In the genomic region with DNA sequence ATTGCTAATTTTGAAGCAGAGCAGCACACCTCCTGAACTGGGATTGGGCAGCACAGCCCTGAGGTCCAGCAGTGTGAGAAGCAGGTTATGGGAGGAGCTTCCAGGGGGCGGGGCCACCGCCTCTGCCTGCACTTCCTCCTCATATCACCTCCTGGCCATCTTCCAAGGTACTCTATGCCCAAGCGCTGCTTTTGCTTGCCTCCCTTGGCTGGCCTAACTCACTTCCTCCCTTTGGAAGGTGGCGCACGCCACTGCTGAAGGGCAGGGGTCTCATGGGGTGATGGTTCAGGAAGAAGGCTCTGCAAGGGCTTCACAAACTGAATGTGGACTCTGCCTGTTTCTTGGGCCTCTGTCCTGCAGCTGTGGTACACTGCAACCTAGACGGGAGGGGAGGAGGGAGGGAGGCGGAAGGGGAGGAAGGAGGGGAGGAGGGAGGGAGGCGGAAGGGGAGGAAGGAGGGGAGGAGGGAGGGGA, we compare ENCODE assay signal across 8 mouse cellular contexts. TPM values are rescaled to one million over a fixed set of nuclear protein-coding genes. Genes with fewer than 3 reads are reported as not detected.
DNase-seq lines count a peak whose midpoint lies in the region; ATAC-seq lines count a peak whose summit lies in the region.

No protein-coding gene starts in this region.

- peaks cover 60% of the 10 kb centered on the region for H3K27me3 ChIP-seq in embryonic facial prominence, embryonic 10.5 days (replicated peaks; ENCODE audit: low read depth, poor library complexity, severe bottlenecking)
- no peaks in the 10 kb centered on the region for H3K27me3 ChIP-seq in hindbrain, embryonic 14.5 days (ENCODE audit: control insufficient read depth, insufficient read depth, low read length)
- H3K27me3 ChIP-seq in liver, embryonic 11.5 days (replicated peaks; ENCODE audit: control insufficient read depth, insufficient read depth, low read length) = peaks cover 14% of the 10 kb centered on the region

- peak; percentile 44 to 63 for DNase-seq in adrenal gland, adult (ENCODE audit: inconsistent age in 2 of 2, low spot score in 1 of 2)
- no peak for DNase-seq in adrenal gland, postnatal 4 days (ENCODE audit: low spot score in 2 of 2)
- peak; percentile 46 for DNase-seq in embryonic facial prominence, embryonic 10.5 days (ENCODE audit: low spot score)
- no peak for DNase-seq in hindbrain, embryonic 14.5 days (ENCODE audit: low spot score)
- no peak for DNase-seq in liver, embryonic 11.5 days (ENCODE audit: low spot score)
- DNase-seq in cerebellum, postnatal 14 days = no peak
- no peak for DNase-seq in cerebellum, adult 11 months

- no peaks in the 10 kb centered on the region for H3K9me3 ChIP-seq in embryonic facial prominence, embryonic 10.5 days
- H3K9me3 ChIP-seq in hindbrain, embryonic 14.5 days (ENCODE audit: control insufficient read depth, low read length) = no peaks in the 10 kb centered on the region
- no peaks in the 10 kb centered on the region for H3K9me3 ChIP-seq in liver, embryonic 11.5 days (ENCODE audit: control insufficient read depth, low read length)

- H3K36me3 ChIP-seq in embryonic facial prominence, embryonic 10.5 days (replicated peaks) = no peaks in the 10 kb centered on the region
- H3K36me3 ChIP-seq in hindbrain, embryonic 14.5 days (replicated peaks; ENCODE audit: control insufficient read depth, insufficient read depth) = no peaks in the 10 kb centered on the region
- no peaks in the 10 kb centered on the region for H3K36me3 ChIP-seq in liver, embryonic 11.5 days (ENCODE audit: control insufficient read depth, insufficient read depth, low read length)

- 7% methylated on average over 7 of the region's 8 CpGs for WGBS in embryonic facial prominence, embryonic 10.5 days
- WGBS in hindbrain, embryonic 14.5 days = 3% methylated on average over 5 of the region's 8 CpGs
- 5% methylated on average over 5 of the region's 8 CpGs for WGBS in liver, embryonic 11.5 days

- H3K4me2 ChIP-seq in hindbrain, embryonic 14.5 days (replicated peaks) = peak overlapping the region; percentile 68
- peak overlapping the region; percentile 22; the same call in 1 of the 2 replicates for H3K4me2 ChIP-seq in liver, embryonic 11.5 days

- no peak overlapping the region for H3K9ac ChIP-seq in hindbrain, embryonic 14.5 days
- no peak overlapping the region for H3K9ac ChIP-seq in liver, embryonic 11.5 days (ENCODE audit: low read depth, low read length)

- peaks cover 36% of the 10 kb centered on the region for H3K4me1 ChIP-seq in embryonic facial prominence, embryonic 10.5 days
- peaks cover 17% of the 10 kb centered on the region for H3K4me1 ChIP-seq in hindbrain, embryonic 14.5 days (replicated peaks; ENCODE audit: control insufficient read depth, insufficient read depth, low read length)
- peaks cover 9% of the 10 kb centered on the region for H3K4me1 ChIP-seq in liver, embryonic 11.5 days (replicated peaks; ENCODE audit: control insufficient read depth, insufficient read depth, low read length)

- 0 out of 2 replicates have a peak, but pooled peaks have one; percentile 13 for ATAC-seq in hindbrain, embryonic 14.5 days (ENCODE audit: low FRiP score)
- peak; percentile 51; the same call in 1 of the 2 replicates for ATAC-seq in liver, embryonic 11.5 days (replicated peaks; ENCODE audit: low FRiP score)
- peak; percentile 75 for ATAC-seq in monocyte, adult 5-6 weeks (replicated peaks; ENCODE audit: insufficient number of reproducible peaks, low FRiP score, low TSS enrichment, poor library complexity, severe bottlenecking)

- H3K27ac ChIP-seq in embryonic facial prominence, embryonic 10.5 days (replicated peaks) = 0 out of 2 replicates have a peak overlapping the region, but pooled peaks have one; percentile 86
- H3K27ac ChIP-seq in hindbrain, embryonic 14.5 days = no peak overlapping the region
- no peak overlapping the region for H3K27ac ChIP-seq in liver, embryonic 11.5 days (ENCODE audit: low read depth, low read length)

- peak overlapping the region; percentile 63 for H3K4me3 ChIP-seq in embryonic facial prominence, embryonic 10.5 days
- H3K4me3 ChIP-seq in hindbrain, embryonic 14.5 days (replicated peaks; ENCODE audit: low read length) = 0 out of 2 replicates have a peak overlapping the region, but pooled peaks have one; percentile 57
- H3K4me3 ChIP-seq in liver, embryonic 11.5 days (ENCODE audit: low read depth, low read length) = no peak overlapping the region

RNA-seq across cellular contexts. Expression of a gene that starts 1.4 kb away (rescaled TPM):
- under 1 TPM in 1 of 2 experiments, not detected in 1; 0.34 TPM for total RNA-seq in adrenal gland, postnatal 4 days (2021)
- 3.0 and 3.2 TPM in 2 replicates for polyA plus RNA-seq in embryonic facial prominence, embryonic 10.5 days (2016; fragmentation: Nextera tagmentation; extraction: Ambion mirVana)
- 6.2 and 6.3 TPM in 2 replicates for polyA plus RNA-seq in hindbrain, embryonic 14.5 days (2014; fragmentation: Nextera tagmentation; extraction: Ambion mirVana)
- polyA plus RNA-seq in liver, embryonic 11.5 days (2014; fragmentation: Nextera tagmentation; extraction: Ambion mirVana) = 0.07 and 0.29 TPM in 2 replicates
- not detected in 3 replicates for total RNA-seq in monocyte, adult 5-6 weeks (2017)

RNA-seq across cellular contexts. Expression of a gene that starts 21.0 kb away (rescaled TPM):
- 1 to 10 TPM; 8.9 to 9.1 TPM for total RNA-seq in adrenal gland, postnatal 4 days (2021)
- polyA plus RNA-seq in embryonic facial prominence, embryonic 10.5 days (2016; fragmentation: Nextera tagmentation; extraction: Ambion mirVana) = 20.8 and 21.6 TPM in 2 replicates
- 12.4 and 12.5 TPM in 2 replicates for polyA plus RNA-seq in hindbrain, embryonic 14.5 days (2014; fragmentation: Nextera tagmentation; extraction: Ambion mirVana)
- polyA plus RNA-seq in liver, embryonic 11.5 days (2014; fragmentation: Nextera tagmentation; extraction: Ambion mirVana) = 5.9 and 6.1 TPM in 2 replicates
- not detected in 3 replicates for total RNA-seq in monocyte, adult 5-6 weeks (2017)

RNA-seq across cellular contexts. Expression of a gene that starts 33.1 kb away (rescaled TPM):
- under 1 TPM; 0.08 to 0.45 TPM for total RNA-seq in adrenal gland, postnatal 4 days (2021)
- 0.06 and 0.18 TPM in 2 replicates for polyA plus RNA-seq in embryonic facial prominence, embryonic 10.5 days (2016; fragmentation: Nextera tagmentation; extraction: Ambion mirVana)
- polyA plus RNA-seq in hindbrain, embryonic 14.5 days (2014; fragmentation: Nextera tagmentation; extraction: Ambion mirVana) = not detected in 2 replicates
- polyA plus RNA-seq in liver, embryonic 11.5 days (2014; fragmentation: Nextera tagmentation; extraction: Ambion mirVana) = 2.2 and 2.5 TPM in 2 replicates
- total RNA-seq in monocyte, adult 5-6 weeks (2017) = 0.19 TPM in 1 of 3 replicates, not detected in the others

RNA-seq across cellular contexts. Expression of a gene that starts 40.8 kb away (rescaled TPM):
- total RNA-seq in adrenal gland, postnatal 4 days (2021) = 10 to 100 TPM; 37.3 to 45.7 TPM
- polyA plus RNA-seq in embryonic facial prominence, embryonic 10.5 days (2016; fragmentation: Nextera tagmentation; extraction: Ambion mirVana) = 91.0 and 93.5 TPM in 2 replicates
- 99.7 and 100 TPM in 2 replicates for polyA plus RNA-seq in hindbrain, embryonic 14.5 days (2014; fragmentation: Nextera tagmentation; extraction: Ambion mirVana)
- polyA plus RNA-seq in liver, embryonic 11.5 days (2014; fragmentation: Nextera tagmentation; extraction: Ambion mirVana) = 36.4 and 42.4 TPM in 2 replicates
- total RNA-seq in monocyte, adult 5-6 weeks (2017) = 120 to 175 TPM (median 140 TPM) in 3 replicates

Comparison
In these comparisons a context has a peak if more than half of its experiments do, and no peak if none do; other contexts are left out.
1. DNase-seq: peak in adrenal gland, adult (2 of 2) and embryonic facial prominence, embryonic 10.5 days (single experiment); none in adrenal gland, postnatal 4 days (0 of 2), hindbrain, embryonic 14.5 days (single experiment), liver, embryonic 11.5 days (single experiment), cerebellum, postnatal 14 days (0 of 2) and cerebellum, adult 11 months (single experiment).
2. ATAC-seq: peak in every context shown above with its lines; median percentile 75 in monocyte, adult 5-6 weeks; 51 in liver, embryonic 11.5 days; 13 in hindbrain, embryonic 14.5 days.